Mouse (Mus musculus): ENCODE measurements around the gene Tor3a. TPM values are rescaled to one million over a fixed set of nuclear protein-coding genes. Genes with fewer than 3 reads are reported as not detected.

Gene Tor3a
- polyA plus RNA-seq, 1 experiment from 2014 or later, result 10.0 TPM

DNA sequence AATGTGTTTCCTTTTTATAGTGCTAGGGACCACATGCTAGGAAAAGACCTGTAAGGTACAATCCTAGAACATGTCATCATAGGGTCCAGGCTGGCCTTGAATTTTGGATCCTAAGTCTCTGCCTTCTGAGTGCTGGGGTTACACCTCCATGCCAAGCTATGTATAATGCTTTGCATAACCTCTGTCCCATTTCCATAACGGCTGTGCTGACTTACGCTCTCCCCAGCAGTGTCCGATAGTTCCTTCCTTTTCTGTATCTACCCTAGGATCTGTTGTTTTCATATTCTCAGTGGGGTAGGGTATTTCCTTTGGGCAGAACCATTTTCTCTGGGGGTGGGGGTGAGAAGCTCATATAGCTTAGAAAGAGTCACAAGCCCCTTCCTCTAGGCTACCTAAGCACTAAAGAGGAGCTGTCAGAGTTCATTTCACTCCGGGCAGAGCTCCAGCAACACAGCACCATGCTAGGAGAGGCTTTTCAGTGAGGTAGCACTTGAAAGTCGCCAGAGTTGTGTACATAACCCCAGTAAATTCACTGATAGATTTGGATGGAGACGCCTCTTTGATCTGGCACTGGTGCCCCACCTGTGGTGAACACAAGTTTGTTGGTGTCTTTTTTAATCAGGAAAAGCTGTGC lies 21.9 kb downstream of the Tor3a start:
- ATAC-seq (ENCODE audit: low read depth) (no peak), DNase-seq (ENCODE audit: low spot score) (no peak)
- Histone ChIP-seq H3K9ac (ENCODE audit: low read depth, low read length) (no peak overlapping the region), H3K4me1 (ENCODE audit: control insufficient read depth, insufficient read depth, low read length) (no peaks in the 10 kb centered on the region), H3K9me3 (ENCODE audit: control insufficient read depth, low read length) (no peaks in the 10 kb centered on the region), H3K4me3 (ENCODE audit: low read depth, low read length) (no peak overlapping the region), H3K4me2 (ENCODE audit: low read depth, low read length) (no peak overlapping the region), H3K27ac (replicated peaks; ENCODE audit: low read depth, low read length) (no peak overlapping the region), H3K36me3 (ENCODE audit: control insufficient read depth, insufficient read depth, low read length) (peaks cover 16% of the 10 kb centered on the region; the same call in 1 of the 2 replicates), H3K27me3 (replicated peaks; ENCODE audit: control insufficient read depth, insufficient read depth, low read length) (no peaks in the 10 kb centered on the region)
- 59% methylated on average over 6 of the region's 6 CpGs for WGBS

DNA sequence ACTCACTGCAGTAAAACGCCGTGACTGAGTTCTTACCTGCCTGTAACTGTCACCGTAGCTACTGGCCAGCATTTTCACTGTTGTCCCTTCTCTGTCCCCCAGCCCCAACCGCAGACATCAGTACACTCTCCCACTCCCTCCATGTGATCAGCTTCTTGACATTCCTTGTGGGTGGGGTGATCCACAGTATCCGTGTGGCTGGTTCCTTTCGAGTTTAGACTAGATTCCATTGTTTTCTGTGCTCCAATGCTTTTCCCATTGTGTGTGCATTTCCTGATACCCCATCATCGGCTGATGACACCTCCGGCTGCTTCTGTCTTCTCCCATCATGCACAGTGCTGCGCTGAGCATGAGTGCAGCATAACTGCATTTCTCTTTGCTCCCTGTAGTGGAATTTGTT lies 23.5 kb downstream of the Tor3a start:
- H3K4me2 ChIP-seq (ENCODE audit: low read depth, low read length), result no peak overlapping the region

DNA sequence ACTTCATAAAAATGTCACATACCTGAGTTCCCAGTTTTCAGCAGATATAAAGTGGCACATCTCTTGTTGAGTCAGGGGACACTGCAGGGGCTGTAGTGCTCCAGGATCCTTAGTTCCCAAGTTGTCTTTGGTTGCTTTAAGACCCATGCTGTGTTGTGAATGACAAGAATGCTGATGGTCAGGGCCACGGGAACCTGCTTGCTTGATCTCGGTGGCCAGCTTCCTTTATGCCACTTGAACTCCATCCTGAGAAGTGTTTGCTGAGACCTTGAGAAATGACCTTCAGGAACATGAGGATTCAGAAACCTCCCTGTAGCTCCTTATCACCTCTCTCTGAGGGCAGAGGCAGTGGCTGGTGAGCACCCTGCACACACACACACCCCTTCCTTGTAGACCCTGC lies 25.5 kb downstream of the Tor3a start:
- Histone ChIP-seq H3K27ac (replicated peaks; ENCODE audit: low read depth, low read length) (no peak overlapping the region), H3K4me3 (ENCODE audit: low read depth, low read length) (no peak overlapping the region), H3K4me1 (ENCODE audit: control insufficient read depth, insufficient read depth, low read length) (peaks cover 5% of the 10 kb centered on the region; the same call in 1 of the 2 replicates), H3K27me3 (replicated peaks; ENCODE audit: control insufficient read depth, insufficient read depth, low read length) (no peaks in the 10 kb centered on the region), H3K9ac (ENCODE audit: low read depth, low read length) (no peak overlapping the region), H3K36me3 (ENCODE audit: control insufficient read depth, insufficient read depth, low read length) (peaks cover 23% of the 10 kb centered on the region; the same call in 1 of the 2 replicates), H3K9me3 (ENCODE audit: control insufficient read depth, low read length) (no peaks in the 10 kb centered on the region), H3K4me2 (ENCODE audit: low read depth, low read length) (no peak overlapping the region)
- DNase-seq (ENCODE audit: low spot score) (no peak), ATAC-seq (ENCODE audit: low read depth) (no peak)
- WGBS, result 48% methylated on average over 2 of the region's 2 CpGs

More for the DNA sequence above, 23.5 kb downstream of the Tor3a start:
- H3K36me3 ChIP-seq (ENCODE audit: control insufficient read depth, insufficient read depth, low read length), result peaks cover 23% of the 10 kb centered on the region; the same call in 1 of the 2 replicates
- ATAC-seq (ENCODE audit: low read depth), result peak; percentile 16; the same call in 1 of the 2 replicates
- H3K27ac ChIP-seq (replicated peaks; ENCODE audit: low read depth, low read length), result no peak overlapping the region
- no peak for DNase-seq (ENCODE audit: low spot score)
- no peaks in the 10 kb centered on the region for H3K4me1 ChIP-seq (ENCODE audit: control insufficient read depth, insufficient read depth, low read length)
- no peaks in the 10 kb centered on the region for H3K9me3 ChIP-seq (ENCODE audit: control insufficient read depth, low read length)
- 80% methylated on average over 9 of the region's 9 CpGs for WGBS
- H3K27me3 ChIP-seq (replicated peaks; ENCODE audit: control insufficient read depth, insufficient read depth, low read length), result no peaks in the 10 kb centered on the region
- H3K4me3 ChIP-seq (ENCODE audit: low read depth, low read length), result no peak overlapping the region
- H3K9ac ChIP-seq (ENCODE audit: low read depth, low read length), result no peak overlapping the region

DNA sequence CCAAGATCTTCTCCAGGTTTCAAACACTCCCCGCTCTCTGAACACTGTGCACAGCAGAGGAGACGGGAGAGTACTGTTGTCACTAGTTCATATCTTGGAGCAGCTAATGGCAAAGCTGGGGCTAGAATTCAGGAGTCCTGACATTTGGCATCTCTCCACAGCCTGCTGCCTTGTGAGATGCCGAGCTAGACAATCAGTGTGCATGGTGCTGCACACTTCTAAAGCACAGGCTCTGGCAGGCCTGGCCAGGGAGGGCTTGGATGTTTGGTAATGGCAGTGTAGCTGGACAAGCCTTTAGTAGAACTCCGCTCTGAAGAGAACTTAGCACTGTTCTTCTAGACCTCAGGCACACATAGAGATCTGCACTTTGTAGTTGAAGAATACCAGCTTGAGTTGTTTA lies 28.2 kb downstream of the Tor3a start:
- H3K36me3 ChIP-seq (ENCODE audit: control insufficient read depth, insufficient read depth, low read length), result peaks cover 43% of the 10 kb centered on the region
- H3K4me3 ChIP-seq (ENCODE audit: low read depth, low read length), result no peak overlapping the region
- ATAC-seq (ENCODE audit: low read depth) (no peak), DNase-seq (ENCODE audit: low spot score) (no peak)
- H3K4me1 ChIP-seq (ENCODE audit: control insufficient read depth, insufficient read depth, low read length), result peaks cover 13% of the 10 kb centered on the region; the same call in 1 of the 2 replicates
- no peaks in the 10 kb centered on the region for H3K9me3 ChIP-seq (ENCODE audit: control insufficient read depth, low read length)
- H3K27me3 ChIP-seq (replicated peaks; ENCODE audit: control insufficient read depth, insufficient read depth, low read length), result no peaks in the 10 kb centered on the region
- 76% methylated on average over 4 of the region's 4 CpGs for WGBS
- H3K4me2 ChIP-seq (ENCODE audit: low read depth, low read length), result no peak overlapping the region
- H3K9ac ChIP-seq (ENCODE audit: low read depth, low read length), result no peak overlapping the region
- no peak overlapping the region for H3K27ac ChIP-seq (replicated peaks; ENCODE audit: low read depth, low read length)

DNA sequence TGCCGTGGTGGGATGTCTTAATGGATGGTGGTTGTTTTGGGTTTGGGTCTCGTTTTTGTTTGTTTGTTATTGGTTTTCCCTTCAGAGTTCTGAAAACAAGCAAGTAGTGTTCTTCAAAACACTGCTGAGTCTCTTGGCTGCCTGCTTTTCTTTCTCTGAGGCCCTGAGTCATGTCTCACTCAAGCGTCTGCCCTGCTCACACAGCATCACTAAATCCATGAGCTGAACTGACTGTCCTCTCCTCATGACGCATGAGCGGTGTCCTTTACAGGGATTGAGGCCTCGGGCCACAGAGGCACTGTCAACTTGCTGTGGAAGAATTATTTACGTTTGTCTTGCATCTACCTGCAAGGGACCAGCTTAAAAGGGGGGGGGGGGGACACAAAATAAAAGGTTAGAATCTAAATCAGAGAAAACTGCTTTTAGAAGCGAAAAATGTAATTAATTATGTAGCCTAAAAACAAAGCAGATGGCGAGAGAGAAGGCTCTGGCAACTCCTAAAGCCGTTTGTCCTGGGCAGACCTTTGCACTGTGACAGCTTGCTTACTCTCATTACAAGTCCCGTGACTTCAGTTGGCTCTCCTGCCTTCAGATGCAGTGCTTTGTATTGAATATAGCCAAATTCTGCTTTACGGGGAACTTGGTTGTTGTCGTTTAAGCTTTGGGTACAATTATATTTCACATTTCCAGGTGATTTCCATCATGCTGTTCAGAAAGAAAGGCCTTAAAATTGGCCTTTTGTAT lies 29.2 kb downstream of the Tor3a start:
- Histone ChIP-seq H3K4me2 (ENCODE audit: low read depth, low read length) (no peak overlapping the region), H3K9ac (ENCODE audit: low read depth, low read length) (no peak overlapping the region), H3K4me3 (ENCODE audit: low read depth, low read length) (no peak overlapping the region), H3K27ac (replicated peaks; ENCODE audit: low read depth, low read length) (peak overlapping the region; percentile 21; the same call in 1 of the 2 replicates), H3K27me3 (replicated peaks; ENCODE audit: control insufficient read depth, insufficient read depth, low read length) (no peaks in the 10 kb centered on the region), H3K36me3 (ENCODE audit: control insufficient read depth, insufficient read depth, low read length) (peaks cover 50% of the 10 kb centered on the region), H3K4me1 (ENCODE audit: control insufficient read depth, insufficient read depth, low read length) (peaks cover 13% of the 10 kb centered on the region; the same call in 1 of the 2 replicates), H3K9me3 (ENCODE audit: control insufficient read depth, low read length) (no peaks in the 10 kb centered on the region)
- no peak for DNase-seq (ENCODE audit: low spot score)
- no peak for ATAC-seq (ENCODE audit: low read depth)
- WGBS, result 59% methylated on average over 13 of the region's 13 CpGs

DNA sequence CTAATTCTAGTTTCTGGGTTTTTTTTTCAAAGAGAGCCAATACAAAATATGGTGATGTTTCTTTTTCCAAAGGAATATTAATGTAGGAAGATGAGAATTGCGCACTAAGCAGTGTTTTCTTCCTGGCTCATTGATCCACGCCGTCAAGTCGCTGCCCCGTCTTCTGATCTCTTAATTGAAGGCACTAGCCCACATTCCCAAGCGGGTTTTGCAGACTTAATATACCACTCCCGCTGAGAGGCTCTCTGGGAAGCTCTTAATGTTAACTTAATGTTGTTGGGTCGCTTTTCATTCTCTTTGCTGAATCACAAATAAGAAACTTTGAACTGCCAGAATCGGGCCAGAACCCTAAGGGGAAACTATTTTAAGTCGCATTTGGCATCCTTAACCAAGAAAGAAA lies 30.1 kb downstream of the Tor3a start:
- peaks cover 52% of the 10 kb centered on the region for H3K36me3 ChIP-seq (ENCODE audit: control insufficient read depth, insufficient read depth, low read length)
- peaks cover 13% of the 10 kb centered on the region; the same call in 1 of the 2 replicates for H3K4me1 ChIP-seq (ENCODE audit: control insufficient read depth, insufficient read depth, low read length)
- H3K27ac ChIP-seq (replicated peaks; ENCODE audit: low read depth, low read length), result peak overlapping the region; percentile 21; the same call in 1 of the 2 replicates
- no peak overlapping the region for H3K9ac ChIP-seq (ENCODE audit: low read depth, low read length)
- no peak overlapping the region for H3K4me3 ChIP-seq (ENCODE audit: low read depth, low read length)
- 44% methylated on average over 10 of the region's 10 CpGs for WGBS
- peak; percentile 48 for DNase-seq (ENCODE audit: low spot score)
- H3K9me3 ChIP-seq (ENCODE audit: control insufficient read depth, low read length), result no peaks in the 10 kb centered on the region
- ATAC-seq (ENCODE audit: low read depth), result no peak
- H3K4me2 ChIP-seq (ENCODE audit: low read depth, low read length), result no peak overlapping the region
- H3K27me3 ChIP-seq (replicated peaks; ENCODE audit: control insufficient read depth, insufficient read depth, low read length), result no peaks in the 10 kb centered on the region

DNA sequence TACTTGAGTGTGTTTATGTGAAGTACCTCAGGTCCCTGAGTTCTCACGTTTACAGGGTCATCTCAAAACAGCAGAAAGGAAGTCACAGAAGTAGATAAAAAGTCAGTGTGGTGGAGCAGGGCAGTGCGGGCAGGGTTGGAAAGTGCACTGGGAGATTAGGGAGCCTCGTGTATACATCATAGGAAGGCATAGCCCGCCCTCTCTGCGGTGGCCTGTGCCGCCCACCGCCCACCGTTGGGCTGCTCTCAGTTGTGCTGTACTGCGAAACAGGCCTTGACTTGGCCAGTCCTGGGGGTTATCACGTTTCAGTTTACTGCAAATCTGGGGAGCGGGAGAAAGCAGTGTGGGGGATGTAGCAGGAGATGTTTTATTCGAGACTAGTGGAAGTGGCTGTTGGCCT lies 31.3 kb downstream of the Tor3a start:
- H3K9ac ChIP-seq (ENCODE audit: low read depth, low read length), result no peak overlapping the region
- peaks cover 44% of the 10 kb centered on the region for H3K36me3 ChIP-seq (ENCODE audit: control insufficient read depth, insufficient read depth, low read length)
- 48% methylated on average over 11 of the region's 12 CpGs for WGBS
- DNase-seq (ENCODE audit: low spot score) (no peak), ATAC-seq (ENCODE audit: low read depth) (peak; percentile 23; the same call in 1 of the 2 replicates)
- H3K4me1 ChIP-seq (ENCODE audit: control insufficient read depth, insufficient read depth, low read length), result peaks cover 13% of the 10 kb centered on the region; the same call in 1 of the 2 replicates
- no peak overlapping the region for H3K4me3 ChIP-seq (ENCODE audit: low read depth, low read length)
- H3K9me3 ChIP-seq (ENCODE audit: control insufficient read depth, low read length), result no peaks in the 10 kb centered on the region
- 0 out of 2 replicates have a peak overlapping the region, but pooled peaks have one; percentile 6 for H3K27ac ChIP-seq (replicated peaks; ENCODE audit: low read depth, low read length)
- no peak overlapping the region for H3K4me2 ChIP-seq (ENCODE audit: low read depth, low read length)
- no peaks in the 10 kb centered on the region for H3K27me3 ChIP-seq (replicated peaks; ENCODE audit: control insufficient read depth, insufficient read depth, low read length)

DNA sequence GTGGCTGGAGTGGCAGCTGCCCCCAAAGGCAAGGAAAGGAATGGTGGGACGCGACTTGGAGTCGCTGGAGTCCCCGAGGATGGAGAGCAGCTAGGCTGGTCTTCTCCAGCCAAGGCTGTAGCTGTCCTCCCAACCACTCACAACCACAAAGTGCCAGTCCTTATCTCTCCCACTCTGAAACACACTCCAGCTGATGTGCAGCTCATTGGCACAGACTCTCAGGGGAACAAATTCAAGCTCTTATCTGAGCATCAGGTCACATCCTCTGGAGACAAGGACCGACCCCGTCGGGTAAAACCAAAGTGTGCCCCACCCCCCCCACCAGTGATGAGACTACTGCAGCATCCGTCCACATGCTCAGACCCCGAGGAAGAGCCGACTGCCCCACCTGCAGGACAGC lies 32.3 kb downstream of the Tor3a start:
- 81% methylated on average over 10 of the region's 10 CpGs for WGBS
- no peaks in the 10 kb centered on the region for H3K27me3 ChIP-seq (replicated peaks; ENCODE audit: control insufficient read depth, insufficient read depth, low read length)
- H3K9me3 ChIP-seq (ENCODE audit: control insufficient read depth, low read length), result no peaks in the 10 kb centered on the region
- peaks cover 13% of the 10 kb centered on the region; the same call in 1 of the 2 replicates for H3K4me1 ChIP-seq (ENCODE audit: control insufficient read depth, insufficient read depth, low read length)
- H3K4me2 ChIP-seq (ENCODE audit: low read depth, low read length), result no peak overlapping the region
- H3K27ac ChIP-seq (replicated peaks; ENCODE audit: low read depth, low read length), result no peak overlapping the region
- no peak overlapping the region for H3K9ac ChIP-seq (ENCODE audit: low read depth, low read length)
- ATAC-seq (ENCODE audit: low read depth) (no peak), DNase-seq (ENCODE audit: low spot score) (no peak)
- no peak overlapping the region for H3K4me3 ChIP-seq (ENCODE audit: low read depth, low read length)
- H3K36me3 ChIP-seq (ENCODE audit: control insufficient read depth, insufficient read depth, low read length), result peaks cover 41% of the 10 kb centered on the region
